Mouse (Mus musculus): Measurements from ENCODE around the gene Fars2. TPM values are rescaled to one million over a fixed set of nuclear protein-coding genes. Genes with fewer than 3 reads are reported as not detected.

Fars2 gene
- total RNA-seq, 2 experiments from 2014 or later: 87.9 to 92.2 TPM

- no peak for DNase-seq (ENCODE audit: low spot score in 2 of 2)
Measured at GRCm38 (mm10) chr13:36726951-36727778, 610.0 kb downstream of the Fars2 start.

GRCm38 (mm10) chr13:36727779-36728470, 610.7 kb downstream of the Fars2 start:
- DNase-seq (ENCODE audit: low spot score in 2 of 2): no peak

DNA sequence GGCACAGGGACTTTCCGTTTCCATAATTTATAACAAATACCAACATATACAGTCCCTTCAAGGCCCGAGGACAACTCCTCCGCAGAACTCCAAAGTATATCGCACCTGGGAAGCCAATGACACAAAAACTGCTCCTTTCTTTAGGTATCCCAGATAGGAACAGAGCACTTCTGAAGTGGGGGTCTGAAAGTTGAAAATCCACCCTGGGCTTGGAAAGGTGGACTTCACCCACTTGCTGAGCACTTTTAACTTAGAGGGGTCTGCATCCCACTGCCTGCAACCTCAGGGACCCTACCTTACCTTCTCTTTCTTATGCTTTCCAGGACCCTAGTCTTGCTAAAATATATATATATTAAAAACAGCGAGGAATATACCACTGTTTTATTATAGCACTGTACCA, 611.3 kb downstream of the Fars2 start:
- no peak for DNase-seq (ENCODE audit: low spot score in 2 of 2)

DNA sequence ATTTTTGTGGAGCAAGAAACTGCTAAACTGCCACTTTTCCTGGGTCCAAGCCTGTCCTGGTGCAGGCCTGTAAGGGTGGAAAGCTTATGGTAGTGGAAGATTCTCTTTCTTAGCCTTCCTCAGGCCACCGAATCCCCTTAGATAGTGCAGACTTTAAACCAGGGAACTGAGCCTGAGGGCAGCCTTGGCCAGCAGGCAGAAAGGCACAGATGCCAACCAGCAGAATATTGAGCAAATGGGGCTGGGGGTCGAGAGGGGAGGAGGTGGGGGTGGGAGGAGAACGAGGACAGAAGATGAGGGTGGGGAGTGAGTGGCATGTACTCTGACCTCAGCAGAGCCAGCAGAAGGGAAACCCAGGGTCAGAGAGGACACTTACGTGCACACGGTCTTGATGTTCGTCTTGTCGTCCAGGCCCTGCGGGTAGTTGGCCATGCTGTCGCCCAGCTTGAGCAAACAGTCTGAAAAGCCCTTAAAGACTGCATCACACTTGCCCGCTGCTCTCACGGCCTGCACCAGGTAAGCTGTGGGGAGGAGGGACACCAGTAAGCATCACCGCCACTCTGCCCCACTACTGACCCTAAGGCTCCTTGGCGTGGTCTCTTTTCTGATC, 612.6 kb downstream of the Fars2 start:
- no peak for DNase-seq (ENCODE audit: low spot score in 2 of 2)

DNA sequence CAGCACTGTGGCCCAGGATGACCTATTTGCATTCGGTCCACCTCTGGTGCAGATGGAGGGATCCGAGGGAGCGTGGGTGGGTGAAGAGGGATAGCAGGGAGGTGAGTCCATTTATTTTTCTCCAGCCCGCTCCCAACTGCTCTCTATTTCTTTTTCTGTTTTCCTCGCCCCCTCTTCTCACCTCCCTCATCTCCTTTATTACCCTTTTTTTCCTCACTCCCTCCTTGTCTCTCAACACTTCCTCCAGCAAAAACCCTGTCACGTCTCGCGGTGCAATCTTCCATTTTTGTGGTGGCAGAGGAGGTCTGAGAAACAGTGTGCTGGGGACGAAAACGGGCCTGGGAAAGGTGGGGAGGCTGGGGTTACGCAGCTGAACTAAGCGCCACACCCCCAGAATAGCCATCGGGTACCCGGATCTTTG, 613.1 kb downstream of the Fars2 start:
- no peak for DNase-seq (ENCODE audit: low spot score in 2 of 2)

DNA sequence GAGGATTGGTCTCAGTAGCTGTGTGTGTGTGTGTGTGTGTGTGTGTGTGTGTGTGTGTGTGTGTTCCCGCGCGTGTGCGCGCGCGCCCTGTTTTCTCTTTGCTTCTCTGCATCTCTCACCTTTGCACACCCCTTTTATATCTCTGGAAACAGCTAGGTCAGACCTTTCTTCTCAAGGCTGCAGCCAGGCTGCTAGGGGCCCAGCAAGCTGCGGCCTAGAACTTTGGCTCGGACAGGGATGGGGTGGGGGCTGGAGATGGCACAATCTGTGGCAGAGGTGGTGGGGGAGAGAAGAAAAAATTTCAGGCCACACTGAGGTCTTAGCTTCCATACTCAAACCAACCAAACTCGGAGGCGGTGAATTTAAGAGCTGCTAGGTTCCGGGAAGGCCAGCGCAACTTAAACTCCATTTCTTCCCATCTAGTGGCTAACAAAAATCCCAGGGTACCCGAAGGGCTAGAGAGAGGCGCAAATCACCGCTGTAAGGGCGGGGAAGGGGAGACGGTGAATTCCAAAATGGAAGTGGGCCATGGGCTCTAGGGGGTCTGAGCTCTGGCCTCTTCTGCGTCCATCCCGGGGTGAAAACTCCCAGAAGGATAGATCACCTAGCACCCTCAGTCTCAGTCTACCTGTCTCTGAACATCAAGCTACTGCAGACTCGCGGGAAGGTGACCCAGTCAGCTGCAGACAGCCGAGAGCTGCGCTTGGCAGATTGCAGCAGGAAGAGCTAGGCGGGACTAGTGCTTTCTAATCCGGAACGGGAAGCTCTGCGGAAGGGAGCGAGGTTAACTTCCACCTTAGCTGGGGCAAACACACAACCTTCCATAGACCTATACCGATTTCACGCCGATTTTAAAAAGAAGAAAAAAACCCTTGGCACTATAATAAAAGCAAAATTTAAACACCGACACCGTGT, 614.1 kb downstream of the Fars2 start:
- no peak for DNase-seq (ENCODE audit: low spot score in 2 of 2)

DNA sequence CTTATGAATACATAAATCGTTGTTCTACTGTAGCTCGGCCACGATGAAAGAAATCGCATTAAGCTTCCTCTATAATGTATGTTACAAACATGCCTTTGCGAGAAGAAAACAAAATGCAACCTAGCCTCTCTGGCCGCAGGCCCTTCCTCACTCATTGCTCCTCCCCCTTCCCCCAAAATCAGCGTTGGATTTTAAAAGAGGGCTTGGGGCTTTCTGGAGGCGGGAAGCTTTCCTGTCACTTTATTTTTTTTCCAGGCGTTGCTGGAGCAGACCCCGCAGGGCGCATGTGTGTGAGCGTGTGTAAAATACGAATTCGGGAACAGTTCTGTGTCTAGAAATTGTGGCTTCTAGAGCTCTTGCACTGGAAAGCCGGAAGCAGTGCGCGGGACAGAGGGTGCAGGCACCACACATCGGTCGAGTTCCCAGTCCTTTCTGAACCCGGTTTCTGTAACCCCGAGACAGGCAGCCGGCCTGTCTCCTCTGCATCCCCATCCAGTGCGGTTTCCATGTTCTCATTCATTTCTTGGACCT, 614.8 kb downstream of the Fars2 start:
- DNase-seq (ENCODE audit: low spot score in 2 of 2): peak in 1 of 2 experiments; percentile 11

DNA sequence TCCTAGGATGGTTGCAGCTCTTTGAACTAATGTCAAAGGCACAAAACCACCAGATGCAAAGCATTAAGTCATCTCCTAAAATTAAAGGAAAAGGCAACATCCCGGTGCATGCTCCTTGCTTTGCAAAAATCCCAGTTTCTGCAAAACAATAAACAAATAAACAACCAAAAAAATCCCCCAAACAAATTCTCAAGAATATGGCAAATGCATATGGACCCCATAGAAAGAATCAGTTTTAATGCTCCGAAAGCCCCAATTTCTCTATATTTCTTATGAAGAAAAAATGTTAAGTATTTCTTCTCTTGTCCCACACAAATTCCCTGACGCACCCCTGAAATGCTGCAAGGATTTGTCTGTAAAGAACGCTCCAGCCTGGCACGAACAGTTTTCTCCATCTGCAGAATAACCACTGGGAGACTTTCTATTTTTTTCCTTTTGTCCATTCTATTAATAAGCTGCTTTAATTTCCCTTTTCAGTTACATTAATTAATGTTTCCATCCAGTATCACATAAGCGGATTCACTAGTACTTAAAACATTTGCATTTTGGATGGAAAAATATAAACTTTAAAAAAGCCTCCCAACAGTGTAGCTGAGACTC, 615.8 kb downstream of the Fars2 start:
- DNase-seq (ENCODE audit: low spot score in 2 of 2): no peak

- DNase-seq (ENCODE audit: low spot score in 2 of 2): no peak
Measured at GRCm38 (mm10) chr13:36733566-36733965, 616.4 kb downstream of the Fars2 start.

- no peak for DNase-seq (ENCODE audit: low spot score in 2 of 2)
Measured at GRCm38 (mm10) chr13:36733989-36734690, 616.9 kb downstream of the Fars2 start.

DNA sequence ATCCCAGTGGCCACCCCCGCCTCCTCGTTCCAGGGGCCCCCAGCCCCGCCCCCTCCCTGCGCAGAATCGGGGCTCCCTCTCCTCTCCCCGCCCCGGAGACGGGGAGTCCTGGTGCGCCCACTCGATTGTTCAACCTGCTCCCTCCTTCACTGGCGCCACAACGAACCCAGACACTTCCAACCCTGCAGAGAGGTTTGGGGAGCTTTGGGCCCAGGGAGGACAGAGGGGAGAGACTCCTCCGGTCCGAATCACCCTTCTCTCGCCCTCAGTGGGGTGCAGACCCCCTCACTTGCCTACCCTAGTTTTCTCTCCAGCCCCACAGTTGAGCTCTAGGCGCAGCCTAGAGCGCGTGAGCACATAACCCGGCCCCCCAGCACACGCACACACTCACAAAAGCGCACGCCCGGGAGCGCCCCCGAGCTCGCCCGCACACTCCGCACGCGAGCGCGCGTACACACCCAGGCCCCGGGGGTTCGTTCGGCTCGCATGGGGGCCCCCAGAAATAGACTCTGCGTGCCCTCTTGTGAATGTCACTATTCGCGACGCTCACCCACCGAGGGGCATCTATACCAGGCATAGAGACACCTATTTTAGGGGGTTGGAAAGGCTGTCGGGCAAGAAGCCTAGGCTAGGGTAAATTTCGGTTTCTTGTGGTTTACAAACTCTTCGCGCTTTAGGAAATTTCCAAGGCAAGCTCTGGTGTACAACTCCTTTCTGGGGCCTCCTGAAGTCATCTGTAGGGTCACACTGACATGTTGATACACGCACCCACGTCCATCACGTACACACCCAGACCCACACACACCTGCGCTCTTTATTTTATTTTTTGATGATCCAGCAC, 617.7 kb downstream of the Fars2 start, which contains the start of gene Nrn1:
Nrn1 (minus strand) TSS at position 401 of the 841 bp plus-strand sequence.
- no peak for DNase-seq (ENCODE audit: low spot score in 2 of 2)

DNA sequence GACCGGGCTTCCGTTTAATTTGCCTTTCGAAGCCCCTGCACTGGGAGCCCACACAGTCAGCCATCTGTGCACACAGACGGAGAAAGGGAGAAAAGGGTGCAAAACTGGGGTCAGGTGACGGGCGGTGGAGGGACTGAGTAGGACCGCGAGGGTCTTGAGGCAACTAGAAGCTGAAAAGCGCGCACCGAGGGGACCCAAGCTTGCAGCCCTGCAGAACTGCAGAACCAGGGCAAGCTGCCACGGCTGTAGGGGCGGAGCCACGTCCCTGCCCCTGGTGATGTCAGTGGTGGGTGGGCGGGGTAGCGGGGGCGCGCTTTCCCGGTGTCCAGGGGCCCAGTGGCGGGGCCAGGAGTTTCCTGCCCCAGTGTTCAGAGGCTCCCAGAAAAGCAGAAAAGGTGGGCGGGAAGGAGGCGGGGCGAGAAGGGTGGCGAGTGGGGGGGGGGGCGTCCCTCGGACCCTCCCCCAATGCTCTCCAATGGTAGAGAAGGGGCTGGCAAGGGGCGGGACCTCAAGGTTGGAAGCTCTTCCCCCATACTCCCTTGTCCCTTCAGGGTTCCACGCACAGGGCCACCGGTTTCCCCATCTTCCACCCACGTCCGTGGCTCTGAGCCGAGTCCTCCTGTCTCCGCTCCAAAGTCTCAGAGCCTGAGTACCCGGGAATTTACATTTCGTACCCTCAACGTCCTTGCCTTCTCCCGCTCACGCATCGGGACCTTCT, 618.8 kb downstream of the Fars2 start:
- peak in 1 of 2 experiments; percentile 14 for DNase-seq (ENCODE audit: low spot score in 2 of 2)

- DNase-seq (ENCODE audit: low spot score in 2 of 2): no peak
Measured at GRCm38 (mm10) chr13:36736619-36736996, 619.4 kb downstream of the Fars2 start.

- DNase-seq (ENCODE audit: low spot score in 2 of 2): no peak
Measured at GRCm38 (mm10) chr13:36750056-36750455, 632.8 kb downstream of the Fars2 start.

- DNase-seq (ENCODE audit: low spot score in 2 of 2): no peak
Measured at GRCm38 (mm10) chr13:36751861-36752260, 634.6 kb downstream of the Fars2 start.

GRCm38 (mm10) chr13:36766801-36767200, 649.6 kb downstream of the Fars2 start:
- no peak for DNase-seq (ENCODE audit: low spot score in 2 of 2)
